Mouse (Mus musculus): ENCODE results near the gene Mtg1.
A peak's percentile ranks its signal among the peaks of the same experiment; 100 is the strongest.

The Mtg1 gene

GRCm38 (mm10) chr7:140137135-140138020 lies at the start of gene Mtg1:
Gene Mtg1, plus strand, starts transcription at chr7:140137564.
- peak; percentile 88 to 89 for DNase-seq

- no peak for DNase-seq
Measured at GRCm38 (mm10) chr7:140090601-140091000, 46.8 kb upstream of the Mtg1 start.

GRCm38 (mm10) chr7:140092924-140093528 lies 44.3 kb upstream of the Mtg1 start, which contains the start of gene Prap1:
Gene Prap1, plus strand, starts transcription at chr7:140093395.
- no peak for DNase-seq

- no peak for DNase-seq
Measured at GRCm38 (mm10) chr7:140094954-140095353, 42.4 kb upstream of the Mtg1 start.

- DNase-seq = no peak
Measured at GRCm38 (mm10) chr7:140095556-140095955, 41.8 kb upstream of the Mtg1 start.

- DNase-seq = no peak
Measured at GRCm38 (mm10) chr7:140096055-140096454, 41.3 kb upstream of the Mtg1 start.

- no peak for DNase-seq
Measured at GRCm38 (mm10) chr7:140098466-140098865, 38.9 kb upstream of the Mtg1 start.

- no peak for DNase-seq
Measured at GRCm38 (mm10) chr7:140101498-140101897, 35.9 kb upstream of the Mtg1 start.

- DNase-seq = peak; percentile 71 to 78
Measured at GRCm38 (mm10) chr7:140101993-140102860, 35.1 kb upstream of the Mtg1 start, which contains the start of gene Fuom. Gene Fuom, minus strand, starts transcription at chr7:140102441.

GRCm38 (mm10) chr7:140104009-140104408 lies 33.4 kb upstream of the Mtg1 start:
- no peak for DNase-seq

- DNase-seq = no peak
Measured at GRCm38 (mm10) chr7:140111943-140112342, 25.4 kb upstream of the Mtg1 start.

- DNase-seq = peak in 1 of 2 experiments; percentile 15
Measured at GRCm38 (mm10) chr7:140115583-140116328, 21.6 kb upstream of the Mtg1 start, which contains the start of gene Paox. Gene Paox, plus strand, starts transcription at chr7:140115799.

GRCm38 (mm10) chr7:140116329-140117054 lies 20.9 kb upstream of the Mtg1 start, which contains the start of gene Echs1:
Gene Echs1, minus strand, starts transcription at chr7:140116476.
- peak; percentile 83 to 87 for DNase-seq

- no peak for DNase-seq
Measured at GRCm38 (mm10) chr7:140120484-140120883, 16.9 kb upstream of the Mtg1 start.

- DNase-seq = no peak
Measured at GRCm38 (mm10) chr7:140121338-140121910, 15.9 kb upstream of the Mtg1 start.

GRCm38 (mm10) chr7:140122765-140123164 lies 14.6 kb upstream of the Mtg1 start:
- no peak for DNase-seq

GRCm38 (mm10) chr7:140124382-140124781 lies 13.0 kb upstream of the Mtg1 start:
- DNase-seq = no peak

- peak; percentile 87 to 89 for DNase-seq
Measured at GRCm38 (mm10) chr7:140125278-140126021, 11.9 kb upstream of the Mtg1 start.

- DNase-seq = peak in 1 of 2 experiments; percentile 13
Measured at GRCm38 (mm10) chr7:140126022-140126350, 11.4 kb upstream of the Mtg1 start.

- no peak for DNase-seq
Measured at GRCm38 (mm10) chr7:140126934-140127333, 10.4 kb upstream of the Mtg1 start.

All from thymus, adult 18-20 months (tissue).